Mouse (Mus musculus): ENCODE measurements at regions not wholly inside any gene's neighbourhood (a gene's known extent, or its start where the extent isn't known, plus 50 kb on each side); places are given as distances from the start of the nearest gene placed in this dataset.

GRCm38 (mm10) chr16:95913879-95914278 lies 76.9 kb downstream of the Psmg1 start:
- TF ChIP-seq CTCF (IDR thresholded peaks at IDR 0.05; ENCODE audit: low read depth, low read length) (no peak), POLR2A (IDR thresholded peaks at IDR 0.05; ENCODE audit: extremely low read depth, insufficient read depth, low read length) (no peak)
